Mouse (Mus musculus) G1E (cell line): ENCODE measurements around the gene Gas2l1. TPM values are rescaled to one million over a fixed set of nuclear protein-coding genes. Genes with fewer than 3 reads are reported as not detected.
A peak's percentile ranks its signal among the peaks of the same experiment; 100 is the strongest.

Experiments
- ATAC-seq: 2 replicates; pipeline ENCODE4 v1.8.0; 2016; ENCODE audit warnings: mild to moderate bottlenecking; ENCODE audit not compliant: insufficient number of reproducible peaks, poor library complexity, low FRiP score, severe bottlenecking; ENCODE audit errors: extremely low read depth
- DNase-seq: peaks from one replicate; pipeline ENCODE4 v3.0.0; 2012; ENCODE audit warnings: low spot score
- H3K27me3 ChIP-seq: 2 replicates; pipeline ENCODE4 v1.6.1; 2012; ENCODE audit warnings: mild to moderate bottlenecking, low read length, inconsistent platforms; ENCODE audit not compliant: insufficient read depth
- H3K36me3 ChIP-seq: replicated peaks from 2 replicates; pipeline ENCODE3; 2012; ENCODE audit warnings: mild to moderate bottlenecking, inconsistent platforms
- H3K4me1 ChIP-seq: 2 replicates; pipeline ENCODE4 v1.6.1; 2012; ENCODE audit warnings: low read depth, low read length, inconsistent platforms, mixed read lengths; ENCODE audit not compliant: insufficient read depth
- H3K4me3 ChIP-seq: 2 replicates; pipeline ENCODE4 v1.5.1; 2012; ENCODE audit warnings: low read depth, mild to moderate bottlenecking, inconsistent platforms, low read length, moderate library complexity, mixed read lengths
- H3K9me3 ChIP-seq: replicated peaks from 2 replicates; pipeline ENCODE4 v1.6.1; 2012; ENCODE audit warnings: inconsistent platforms
- CTCF ChIP-seq: IDR thresholded peaks from 2 replicates; pipeline ENCODE4 v1.5.1; 2012; ENCODE audit warnings: low read depth, low read length, inconsistent platforms, mixed read lengths
- GATA1 ChIP-seq: IDR thresholded peaks from 2 replicates; pipeline ENCODE4 v1.6.1; 2012; ENCODE audit warnings: borderline replicate concordance, low read length, inconsistent platforms, mixed read lengths
- GATA2 ChIP-seq: IDR thresholded peaks from 2 replicates; pipeline ENCODE4 v1.6.1; 2012; ENCODE audit warnings: low read depth, low read length, inconsistent platforms, borderline replicate concordance
- POLR2AphosphoS5 ChIP-seq: IDR thresholded peaks from 2 replicates; pipeline ENCODE4 v1.6.1; 2012; ENCODE audit warnings: low read depth, low read length, inconsistent platforms; ENCODE audit not compliant: insufficient replicate concordance
- TAL1 ChIP-seq: conservative IDR thresholded peaks from 2 replicates; pipeline ENCODE4 v1.6.1; 2012; ENCODE audit warnings: low read depth, low read length, inconsistent platforms, mixed read lengths
- polyA plus RNA-seq: library from polyadenylated mRNA; stranded (reverse); fragments of >175 nt; gene quantifications from 2 replicates; pipeline ENCODE4 v1.2.3, GENCODE M21; 2012
- total RNA-seq, 2 experiments: library from RNA; stranded (forward) in 1 of 2; stranded (reverse) in 1 of 2; fragments of 200-1000 nt in 1 of 2; fragments of >200 nt in 1 of 2; fragmentation: Nextera tagmentation in 1 of 2; gene quantifications; 2 replicates each; pipeline ENCODE4 v1.2.3; 2014 to 2017

Gene Gas2l1
- total and polyA plus RNA-seq, 3 experiments = 18.2 to 103 (median 32.1) TPM

DNA sequence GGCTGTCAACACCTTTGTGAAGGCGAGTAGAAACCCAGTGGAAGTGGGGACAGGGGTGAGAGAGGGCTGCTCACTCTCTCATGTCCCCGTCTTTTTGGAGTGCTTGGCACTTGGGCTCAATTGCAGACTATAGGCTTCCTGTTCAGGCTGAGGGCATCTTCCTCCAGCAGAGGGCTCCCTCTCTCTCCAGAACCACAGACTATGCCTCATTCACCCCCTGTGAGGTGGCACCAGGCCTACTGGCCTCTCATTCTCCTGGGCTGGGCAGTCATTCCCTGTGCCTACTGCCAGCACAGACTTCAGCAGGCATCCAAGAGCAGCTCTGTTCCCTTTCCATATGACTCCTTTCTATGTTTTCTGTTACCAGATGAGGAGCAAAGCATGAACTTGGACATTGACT, 49.4 kb downstream of the Gas2l1 start:
- Histone ChIP-seq H3K9me3 (no peaks in the 10 kb centered on the region), H3K4me3 (no peak overlapping the region), H3K4me1 (peaks cover 26% of the 10 kb centered on the region), H3K36me3 (peaks cover 95% of the 10 kb centered on the region), H3K27me3 (no peaks in the 10 kb centered on the region)
- TF ChIP-seq POLR2AphosphoS5 = no peak
- peak; percentile 40; the same call in 1 of the 2 replicates for TF ChIP-seq CTCF
- DNase-seq (peak; percentile 29), ATAC-seq (peak; percentile 22; the same call in 1 of the 2 replicates)

DNA sequence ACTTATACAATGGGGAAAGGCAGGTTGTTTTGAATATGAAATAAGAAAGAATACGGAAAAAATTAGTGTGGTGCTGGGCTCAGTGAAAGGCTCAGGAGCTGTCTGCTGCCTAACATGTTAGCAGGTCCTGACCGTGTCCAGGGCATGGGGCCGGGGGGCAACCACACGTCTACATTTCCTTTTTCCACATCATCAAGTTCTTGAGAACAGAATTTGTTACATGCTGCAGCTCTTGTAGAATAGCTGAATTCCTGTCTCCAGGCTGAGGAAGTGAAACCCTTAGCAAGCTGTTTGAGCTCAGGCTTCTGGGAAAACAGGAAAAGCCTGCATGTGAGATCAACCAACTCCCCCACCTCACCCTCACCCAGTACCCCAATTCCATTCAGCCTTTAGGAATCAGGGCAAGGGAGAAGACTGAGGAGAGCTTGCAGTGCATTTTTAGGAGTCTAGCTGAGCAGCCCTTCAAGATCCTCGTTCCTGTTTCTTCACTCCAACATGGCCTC, 52.9 kb downstream of the Gas2l1 start:
- Histone ChIP-seq H3K36me3 (peaks cover 73% of the 10 kb centered on the region), H3K27me3 (no peaks in the 10 kb centered on the region), H3K4me3 (no peak overlapping the region), H3K9me3 (no peaks in the 10 kb centered on the region), H3K4me1 (peaks cover 60% of the 10 kb centered on the region)
- no peak for ATAC-seq
- no peak for TF ChIP-seq CTCF
- TF ChIP-seq TAL1 = no peak
- no peak for TF ChIP-seq GATA1
- no peak for TF ChIP-seq GATA2
- TF ChIP-seq POLR2AphosphoS5 = no peak
- DNase-seq = no peak

DNA sequence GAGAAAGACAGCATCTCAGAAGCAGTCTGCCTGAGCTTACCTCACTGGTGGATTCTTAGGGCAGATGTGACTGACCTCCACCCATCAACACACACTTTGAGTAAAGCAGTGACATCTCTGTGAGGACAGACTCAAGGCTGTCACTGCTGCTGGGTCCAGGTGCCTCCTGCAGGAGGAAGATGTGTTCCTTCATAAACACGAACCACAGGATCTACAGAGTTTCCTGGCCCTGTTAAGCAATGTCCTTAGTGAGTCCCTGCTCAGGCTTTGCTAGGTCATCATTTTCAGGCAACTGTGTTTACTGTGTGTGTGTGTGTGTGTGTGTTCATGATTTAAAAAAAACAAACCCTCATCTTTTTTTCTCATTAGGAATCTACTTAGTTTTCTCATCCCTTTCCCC, 53.6 kb downstream of the Gas2l1 start:
- ATAC-seq (no peak), DNase-seq (no peak)
- no peaks in the 10 kb centered on the region for H3K27me3 ChIP-seq
- H3K4me1 ChIP-seq = peaks cover 65% of the 10 kb centered on the region
- H3K9me3 ChIP-seq = no peaks in the 10 kb centered on the region
- TF ChIP-seq CTCF (no peak), GATA1 (no peak), TAL1 (no peak), POLR2AphosphoS5 (no peak), GATA2 (no peak)
- peaks cover 70% of the 10 kb centered on the region for H3K36me3 ChIP-seq
- no peak overlapping the region for H3K4me3 ChIP-seq

DNA sequence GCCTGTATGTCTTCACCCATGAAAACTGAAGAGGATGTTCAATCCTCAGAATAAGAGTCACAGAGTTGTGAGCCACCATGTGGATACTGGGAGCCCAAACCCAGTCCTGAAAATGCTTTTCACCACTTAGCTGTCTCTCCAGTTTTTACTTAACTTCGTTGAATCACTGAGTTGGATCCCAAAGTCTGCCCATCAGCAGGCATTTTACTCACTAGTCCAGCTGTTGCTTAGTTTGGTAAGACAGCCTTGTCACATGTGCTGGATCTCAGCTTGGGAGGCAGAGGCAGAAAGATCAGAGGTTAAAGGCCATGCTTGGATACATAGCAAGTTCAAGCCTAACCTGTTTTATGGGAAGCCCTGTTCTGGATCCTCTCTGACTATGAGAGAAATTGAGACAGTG, 54.9 kb downstream of the Gas2l1 start:
- Histone ChIP-seq H3K9me3 (no peaks in the 10 kb centered on the region), H3K4me3 (no peak overlapping the region; the same call in 1 of the 2 replicates), H3K36me3 (peaks cover 70% of the 10 kb centered on the region), H3K27me3 (no peaks in the 10 kb centered on the region), H3K4me1 (peaks cover 73% of the 10 kb centered on the region)
- TF ChIP-seq TAL1 (no peak), GATA1 (no peak)
- no peak for ATAC-seq
- no peak for DNase-seq

DNA sequence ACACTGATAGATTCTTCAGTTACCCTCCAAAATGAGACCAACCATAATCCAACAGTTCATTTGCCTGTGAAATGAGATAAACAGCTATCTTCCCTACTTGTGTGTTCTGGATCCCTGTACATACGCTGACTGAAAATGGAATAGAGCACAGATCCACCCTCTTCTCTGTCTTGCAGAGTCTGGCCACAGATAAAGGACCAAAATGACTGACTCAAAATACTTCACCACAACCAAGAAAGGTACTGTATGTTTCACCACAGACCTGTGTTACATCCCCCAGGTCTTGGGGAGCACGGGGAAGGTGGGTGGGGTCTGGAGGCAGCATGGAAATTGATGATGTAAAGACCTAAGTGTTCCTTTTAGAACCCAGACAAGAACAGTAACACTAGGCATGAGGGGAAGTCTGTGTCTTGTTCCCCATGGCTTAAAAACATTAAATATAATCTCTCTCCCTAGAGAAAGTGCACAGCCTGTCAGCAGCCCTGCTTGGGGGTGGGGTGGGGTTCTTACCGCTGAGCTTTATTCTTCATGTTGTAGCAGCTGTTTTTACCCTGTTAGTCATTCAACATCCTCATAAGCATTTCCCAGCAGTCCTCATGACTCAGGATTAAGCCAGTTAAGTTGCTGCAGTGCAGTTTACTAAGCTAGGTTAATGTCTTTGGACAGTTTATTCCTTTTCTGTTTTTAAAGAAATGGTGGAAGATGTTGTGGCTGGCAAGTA, 55.6 kb downstream of the Gas2l1 start:
- DNase-seq = peak; percentile 48
- H3K4me3 ChIP-seq = no peak overlapping the region; the same call in 1 of the 2 replicates

DNA sequence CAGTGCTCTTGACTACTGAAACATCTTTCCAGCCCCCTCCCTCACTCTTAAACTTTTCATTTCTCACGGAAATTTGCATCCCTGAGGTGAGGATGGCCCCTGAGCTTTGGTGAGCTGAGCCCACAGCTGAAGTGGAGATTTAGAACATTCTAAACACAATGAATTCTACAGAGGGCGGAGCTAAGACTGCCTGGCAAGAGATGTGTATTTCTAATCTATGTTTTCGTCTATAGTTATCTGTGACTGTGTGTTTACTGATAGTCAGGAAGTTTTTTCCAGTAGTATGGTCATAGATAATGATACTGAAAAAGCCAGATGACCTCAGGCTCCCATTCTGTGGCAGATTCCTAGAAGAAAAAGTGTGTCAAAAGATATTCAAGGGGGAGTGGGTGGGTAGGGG, 56.3 kb downstream of the Gas2l1 start:
- Histone ChIP-seq H3K4me3 (no peak overlapping the region; the same call in 1 of the 2 replicates), H3K9me3 (no peaks in the 10 kb centered on the region), H3K4me1 (peaks cover 79% of the 10 kb centered on the region), H3K27me3 (no peaks in the 10 kb centered on the region), H3K36me3 (peaks cover 66% of the 10 kb centered on the region)
- DNase-seq (no peak), ATAC-seq (peak; percentile 66)
- TF ChIP-seq GATA2 = no peak
- TF ChIP-seq CTCF = no peak

More for the DNA sequence above, 55.6 kb downstream of the Gas2l1 start:
- TF ChIP-seq TAL1 (peak; percentile 83), GATA2 (no peak), POLR2AphosphoS5 (no peak)
- Histone ChIP-seq H3K9me3 (no peaks in the 10 kb centered on the region), H3K4me1 (peaks cover 79% of the 10 kb centered on the region), H3K36me3 (peaks cover 70% of the 10 kb centered on the region), H3K27me3 (no peaks in the 10 kb centered on the region)
- peak; percentile 66 for ATAC-seq

DNA sequence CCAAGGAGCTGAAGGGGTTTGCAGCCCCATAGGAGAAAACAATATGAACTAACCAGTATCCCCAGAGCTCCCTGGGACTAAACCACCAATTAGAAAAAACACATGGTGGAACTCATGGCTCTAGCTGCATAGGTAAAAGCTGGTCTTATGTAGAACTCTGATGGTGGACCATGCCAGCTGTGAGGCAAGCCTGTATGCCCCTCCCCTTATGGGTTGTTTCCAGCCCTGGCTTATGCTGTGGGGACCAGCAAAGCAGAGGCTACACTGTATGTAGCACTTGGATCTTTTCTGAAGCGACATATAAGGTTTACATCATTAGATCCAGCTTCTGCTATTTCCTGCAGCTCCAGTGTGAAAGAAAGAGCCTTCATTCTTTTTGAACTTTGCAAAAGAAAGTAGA, 57.9 kb downstream of the Gas2l1 start:
- no peak for TF ChIP-seq TAL1
- no peak for TF ChIP-seq POLR2AphosphoS5
- no peak for TF ChIP-seq GATA1
- TF ChIP-seq GATA2 = no peak
- no peak for TF ChIP-seq CTCF
- no peak for DNase-seq
- Histone ChIP-seq H3K4me1 (peaks cover 81% of the 10 kb centered on the region), H3K9me3 (no peaks in the 10 kb centered on the region), H3K27me3 (no peaks in the 10 kb centered on the region), H3K4me3 (no peak overlapping the region), H3K36me3 (peaks cover 67% of the 10 kb centered on the region)
- ATAC-seq = no peak
